Mouse (Mus musculus): ENCODE measurements around the gene Gnptab.

DNA sequence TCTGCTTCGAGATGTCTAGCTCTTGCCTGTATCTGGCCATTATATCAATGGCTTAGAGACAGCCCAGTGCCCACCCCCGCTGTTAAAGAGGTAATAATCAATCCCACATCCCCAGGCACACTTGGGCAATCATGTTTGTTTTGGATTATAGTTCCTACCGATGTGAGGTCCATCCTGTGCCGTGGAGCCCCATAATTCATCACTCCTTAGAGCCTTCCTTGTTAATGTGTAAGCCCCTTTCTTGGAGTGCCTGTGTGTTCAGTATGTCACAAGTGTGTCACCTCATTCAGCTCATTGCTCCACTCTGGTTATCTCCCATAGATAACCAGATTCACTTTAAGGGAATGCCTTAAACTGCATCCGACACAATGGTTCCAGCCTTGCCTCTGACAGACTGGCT, 24.3 kb upstream of the Gnptab start:
- TF ChIP-seq CTCF (conservative IDR thresholded peaks at IDR 0.05; ENCODE audit: insufficient read depth, insufficient read length, low read depth, low read length) (no peak), POLR2A (IDR thresholded peaks at IDR 0.05; ENCODE audit: low read depth, low read length) (no peak)
